Mouse (Mus musculus) limb, embryonic 11.5 days (tissue): ENCODE data around the gene C530025M09Rik. TPM values are rescaled to one million over a fixed set of nuclear protein-coding genes. Genes with fewer than 3 reads are reported as not detected.
A peak's percentile ranks its signal among the peaks of the same experiment; 100 is the strongest.

Source experiments
- ATAC-seq: fragments of 200-750 bp; cut with Nextera tagmentation; 2 replicates; pipeline ENCODE4 v1.8.0; 2017; ENCODE audit warnings: low read depth; ENCODE audit not compliant: insufficient number of reproducible peaks, low FRiP score, low TSS enrichment
- DNase-seq: peaks from one replicate; pipeline ENCODE4 v3.0.0-alpha.2; 2015; ENCODE audit warnings: low spot score
- H3K27ac ChIP-seq: fragments of 300-500 bp; sonication (generic); replicated peaks from 2 replicates; pipeline ENCODE4 v1.5.1; 2014; ENCODE audit warnings: low read depth, mild to moderate bottlenecking, low read length
- H3K27me3 ChIP-seq: fragments of 300-500 bp; sonication (generic); 2 replicates; pipeline ENCODE4 v1.6.1; 2014; ENCODE audit warnings: mild to moderate bottlenecking, low read length, mixed read lengths; ENCODE audit not compliant: control insufficient read depth, insufficient read depth
- H3K36me3 ChIP-seq: fragments of 300-500 bp; sonication (generic); 2 replicates; pipeline ENCODE4 v1.6.1; 2014; ENCODE audit warnings: mild to moderate bottlenecking, low read length, moderate library complexity, mixed read lengths; ENCODE audit not compliant: control insufficient read depth, insufficient read depth
- H3K4me1 ChIP-seq: fragments of 300-500 bp; sonication (generic); 2 replicates; pipeline ENCODE4 v1.6.1; 2014; ENCODE audit warnings: low read length, mixed read lengths; ENCODE audit not compliant: control insufficient read depth, insufficient read depth
- H3K4me2 ChIP-seq: fragments of 300-500 bp; sonication (generic); 2 replicates; pipeline ENCODE4 v1.6.1; 2014; ENCODE audit warnings: low read depth, mild to moderate bottlenecking, moderate library complexity; ENCODE audit not compliant: severe bottlenecking
- H3K4me3 ChIP-seq: fragments of 300-500 bp; sonication (generic); 2 replicates; pipeline ENCODE4 v1.5.1; 2014; ENCODE audit warnings: low read depth, low read length
- H3K9ac ChIP-seq: fragments of 300-500 bp; sonication (generic); 2 replicates; pipeline ENCODE4 v1.6.1; 2014; ENCODE audit warnings: mild to moderate bottlenecking, low read length
- H3K9me3 ChIP-seq: fragments of 300-500 bp; sonication (generic); 2 replicates; pipeline ENCODE4 v1.6.1; 2016; ENCODE audit warnings: low read length; ENCODE audit not compliant: control insufficient read depth
- WGBS: fragments of 180-500 bp; shearing (Covaris S2); extraction: QIAGEN DNeasy Blood & Tissue Kit; methylation state at CpG from one replicate; pipeline ENCODE4 v1.1.7; 2014; 5-methylcytosine and 5-hydroxymethylcytosine counted together
- polyA plus RNA-seq: library from polyadenylated mRNA; unstranded; fragments of >200 nt; fragmentation: Nextera tagmentation; extraction: Ambion mirVana; gene quantifications from 2 replicates; pipeline ENCODE4 v1.2.1, GENCODE M21; 2014

C530025M09Rik gene
- polyA plus RNA-seq = not detected in 2 replicates

DNA sequence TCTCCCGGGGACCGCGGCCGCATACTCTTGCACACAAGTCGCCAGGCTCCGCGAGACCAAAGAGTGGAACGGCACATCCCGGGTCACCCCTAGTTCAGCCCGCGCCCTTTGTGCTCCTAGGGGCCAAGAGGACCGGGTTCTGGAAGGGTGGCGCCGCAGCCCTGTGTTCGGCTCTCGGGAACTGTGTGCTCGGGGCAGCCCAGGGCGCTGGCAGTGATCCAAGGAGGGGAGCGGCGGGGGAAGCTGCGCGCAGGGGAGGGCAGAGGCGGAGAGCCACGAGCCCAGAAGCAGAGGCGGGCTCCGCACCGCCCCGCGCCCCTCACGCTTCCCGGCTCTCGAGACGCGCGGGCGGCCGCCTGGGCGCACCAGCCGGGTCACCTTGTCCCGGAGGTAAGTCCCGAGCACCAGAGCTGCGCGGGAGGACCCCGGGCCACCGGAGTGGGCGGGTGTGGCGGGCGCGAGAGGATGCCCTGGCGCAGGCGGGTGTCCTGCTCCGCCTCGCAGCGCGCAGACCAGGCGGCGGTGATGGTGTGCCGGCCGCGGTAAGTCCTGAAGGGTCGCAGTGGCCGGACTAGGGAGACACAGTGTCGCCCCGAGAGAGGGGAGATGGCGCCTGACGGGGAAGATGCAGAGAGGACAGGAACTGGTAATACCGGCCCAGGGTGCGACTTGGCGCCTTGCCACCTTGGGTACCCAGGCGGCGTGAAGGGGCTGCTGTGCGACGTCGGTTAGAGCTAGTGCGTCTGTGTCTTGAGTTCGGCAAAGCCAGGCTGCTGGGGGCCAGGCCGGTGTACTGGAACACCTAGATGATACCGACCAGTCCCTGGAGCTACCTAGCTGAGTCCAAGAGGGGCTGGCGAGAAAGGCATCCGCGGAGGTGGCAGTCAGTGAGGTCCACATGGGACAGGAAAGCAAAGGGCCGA is at the start of gene C530025M09Rik:
C530025M09Rik (minus strand) TSS at position 678 of the 923 bp plus-strand sequence.
- H3K4me1 ChIP-seq = 0 out of 2 replicates have a peak, but pooled peaks cover 2% of the 10 kb centered on the region
- no peak within 1 kb of the TSS for H3K27ac ChIP-seq
- H3K9ac ChIP-seq = peak within 1 kb of the TSS; percentile 61
- peaks cover 37% of the 10 kb centered on the region for H3K27me3 ChIP-seq
- H3K9me3 ChIP-seq = no peaks in the 10 kb centered on the region
- H3K4me3 ChIP-seq = peak within 1 kb of the TSS; percentile 54
- WGBS = under 1% methylated on average over 68 of the region's 82 CpGs
- peak; percentile 81 for ATAC-seq
- H3K4me2 ChIP-seq = peak within 1 kb of the TSS; percentile 95
- DNase-seq = peak; percentile 79
- no peaks in the 10 kb centered on the region for H3K36me3 ChIP-seq

DNA sequence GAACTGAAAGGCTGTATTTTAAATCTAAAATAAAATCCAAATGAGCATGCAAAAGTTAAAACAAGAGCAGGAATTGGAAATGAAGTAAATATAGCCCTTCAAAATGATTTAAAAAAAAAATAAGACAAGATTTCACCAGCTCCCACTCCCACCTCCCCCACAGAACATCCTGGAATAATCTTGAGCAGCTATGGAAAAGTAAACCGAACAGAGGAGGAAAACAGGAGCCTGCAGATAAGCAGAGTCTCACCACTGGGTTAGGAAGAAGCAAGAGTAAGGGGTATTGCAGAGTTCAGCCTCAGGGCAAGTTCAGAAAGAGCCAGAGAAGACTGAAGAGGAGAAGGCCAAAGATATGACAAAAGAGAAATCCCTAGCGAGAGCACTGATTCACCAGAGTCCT is 46.9 kb upstream of the C530025M09Rik start:
- no peak overlapping the region for H3K4me3 ChIP-seq
- no peak for DNase-seq
- no peaks in the 10 kb centered on the region for H3K9me3 ChIP-seq
- no peak overlapping the region for H3K4me2 ChIP-seq
- no peaks in the 10 kb centered on the region for H3K27me3 ChIP-seq
- no peak overlapping the region for H3K27ac ChIP-seq
- H3K36me3 ChIP-seq = no peaks in the 10 kb centered on the region
- no peak for ATAC-seq
- no peaks in the 10 kb centered on the region for H3K4me1 ChIP-seq
- WGBS = 76% methylated on average over 2 of the region's 2 CpGs
- no peak overlapping the region for H3K9ac ChIP-seq

DNA sequence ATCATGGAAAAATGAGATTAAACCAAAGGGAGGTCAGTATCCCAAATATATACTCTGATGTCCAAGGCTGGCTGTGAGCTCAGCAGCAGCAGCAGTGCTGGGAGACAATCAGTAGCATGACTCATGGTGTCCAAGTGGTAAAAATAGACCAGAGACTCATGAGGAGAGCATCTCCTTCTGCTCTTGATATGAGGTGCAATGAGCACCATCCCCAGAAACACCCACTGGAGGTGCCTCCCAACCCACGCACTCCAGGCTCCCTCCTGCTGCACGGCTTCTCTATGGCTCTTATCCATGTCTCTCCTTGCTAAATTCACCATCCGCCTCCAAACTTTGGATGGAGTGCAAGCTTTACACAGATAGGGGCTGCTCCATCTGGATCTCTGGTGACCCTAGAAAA is 42.3 kb upstream of the C530025M09Rik start:
- Histone ChIP-seq H3K4me1 (no peaks in the 10 kb centered on the region), H3K36me3 (no peaks in the 10 kb centered on the region), H3K9me3 (no peaks in the 10 kb centered on the region), H3K4me3 (no peak overlapping the region), H3K9ac (no peak overlapping the region), H3K4me2 (no peak overlapping the region), H3K27ac (no peak overlapping the region), H3K27me3 (no peaks in the 10 kb centered on the region)
- ATAC-seq = no peak
- 86% methylated on average over 3 of the region's 3 CpGs for WGBS
- DNase-seq = peak; percentile 8

- no peak overlapping the region for H3K4me2 ChIP-seq
- H3K9ac ChIP-seq = no peak overlapping the region
- no peak overlapping the region for H3K27ac ChIP-seq
- H3K4me1 ChIP-seq = no peaks in the 10 kb centered on the region
- H3K4me3 ChIP-seq = no peak overlapping the region
- H3K9me3 ChIP-seq = no peaks in the 10 kb centered on the region
- no peaks in the 10 kb centered on the region for H3K36me3 ChIP-seq
- no peak for ATAC-seq
- H3K27me3 ChIP-seq = no peaks in the 10 kb centered on the region
- DNase-seq = peak; percentile 3
- 88% methylated on average over 4 of the region's 4 CpGs for WGBS
These were observed 41.5 kb upstream of the C530025M09Rik start for GRCm38 (mm10) chr2:149872496-149872895.

DNA sequence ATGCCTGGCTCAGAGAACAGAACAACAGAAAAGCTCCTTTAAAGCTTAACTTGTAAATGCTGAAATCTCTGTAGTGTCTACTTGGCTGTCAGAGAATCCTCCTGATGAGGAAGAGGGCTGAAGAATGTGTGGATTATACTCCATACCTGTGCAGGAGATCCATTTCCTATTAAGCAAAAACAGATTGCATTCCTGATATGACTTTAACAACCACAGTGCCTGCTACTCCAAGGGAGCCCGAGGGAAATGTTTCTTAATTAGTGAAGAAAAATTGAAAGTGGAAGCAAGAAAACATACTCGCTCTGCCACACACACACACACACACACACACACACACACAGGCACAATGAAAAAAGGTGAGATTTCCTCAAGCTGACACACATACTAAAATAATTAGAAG is 39.5 kb upstream of the C530025M09Rik start:
- H3K9ac ChIP-seq = no peak overlapping the region
- WGBS = 48% methylated on average over 2 of the region's 2 CpGs
- no peaks in the 10 kb centered on the region for H3K4me1 ChIP-seq
- H3K9me3 ChIP-seq = no peaks in the 10 kb centered on the region
- no peak overlapping the region for H3K4me2 ChIP-seq
- no peak overlapping the region for H3K4me3 ChIP-seq
- no peak for ATAC-seq
- no peak for DNase-seq
- H3K27me3 ChIP-seq = no peaks in the 10 kb centered on the region
- H3K36me3 ChIP-seq = no peaks in the 10 kb centered on the region
- H3K27ac ChIP-seq = no peak overlapping the region

GRCm38 (mm10) chr2:149865914-149866435 is 35.0 kb upstream of the C530025M09Rik start:
- ATAC-seq = no peak
- Histone ChIP-seq H3K9ac (no peak overlapping the region), H3K27me3 (no peaks in the 10 kb centered on the region), H3K4me2 (no peak overlapping the region), H3K4me3 (no peak overlapping the region), H3K27ac (no peak overlapping the region), H3K36me3 (no peaks in the 10 kb centered on the region), H3K4me1 (no peaks in the 10 kb centered on the region), H3K9me3 (no peaks in the 10 kb centered on the region)
- whole genome bisulfite sequencing = 90% methylated on average over 5 of the region's 5 CpGs
- DNase-seq = no peak

GRCm38 (mm10) chr2:149861002-149861401 is 30.0 kb upstream of the C530025M09Rik start:
- 92% methylated on average over 3 of the region's 3 CpGs for WGBS
- peak; percentile 9 for DNase-seq
- H3K4me3 ChIP-seq = no peak overlapping the region
- H3K9ac ChIP-seq = no peak overlapping the region
- ATAC-seq = no peak
- no peak overlapping the region for H3K27ac ChIP-seq
- no peaks in the 10 kb centered on the region for H3K27me3 ChIP-seq
- no peaks in the 10 kb centered on the region for H3K9me3 ChIP-seq
- no peak overlapping the region for H3K4me2 ChIP-seq
- H3K36me3 ChIP-seq = no peaks in the 10 kb centered on the region
- H3K4me1 ChIP-seq = no peaks in the 10 kb centered on the region

GRCm38 (mm10) chr2:149848778-149849177 is 17.8 kb upstream of the C530025M09Rik start:
- WGBS = 67% methylated on average over 4 of the region's 4 CpGs

More at GRCm38 (mm10) chr2:149848778-149849177, 17.8 kb upstream of the C530025M09Rik start:
- no peaks in the 10 kb centered on the region for H3K27me3 ChIP-seq
- H3K9me3 ChIP-seq = no peaks in the 10 kb centered on the region
- no peak for DNase-seq
- H3K9ac ChIP-seq = no peak overlapping the region
- H3K27ac ChIP-seq = no peak overlapping the region
- H3K4me2 ChIP-seq = no peak overlapping the region
- H3K4me1 ChIP-seq = no peaks in the 10 kb centered on the region
- no peak for ATAC-seq
- no peak overlapping the region for H3K4me3 ChIP-seq
- no peaks in the 10 kb centered on the region for H3K36me3 ChIP-seq
